Mouse (Mus musculus): ENCODE results near the gene Rgs5.

- TF ChIP-seq CTCF (IDR thresholded peaks at IDR 0.05; ENCODE audit: extremely low read depth, insufficient read depth, low read length) = no peak
- no peak for TF ChIP-seq POLR2A (IDR thresholded peaks at IDR 0.05; ENCODE audit: extremely low read depth, insufficient read depth, low read length)
Measured at GRCm38 (mm10) chr1:169672272-169672671, 17.0 kb downstream of the Rgs5 start.
